Mouse (Mus musculus) forebrain, embryonic 16.5 days (tissue): ENCODE results near the gene Ints7. TPM values are rescaled to one million over a fixed set of nuclear protein-coding genes. Genes with fewer than 3 reads are reported as not detected.

Experiments
- ATAC-seq: fragments of 200-750 bp; cut with Nextera tagmentation; 2 replicates; pipeline ENCODE4 v1.8.0; 2017; ENCODE audit warnings: mild to moderate bottlenecking, moderate library complexity
- H3K27ac ChIP-seq: fragments of 300-500 bp; sonication (generic); 2 replicates; pipeline ENCODE4 v1.5.1; 2014; ENCODE audit warnings: low read length, control low read depth
- H3K27me3 ChIP-seq: fragments of 300-500 bp; sonication (generic); replicated peaks from 2 replicates; pipeline ENCODE4 v1.6.1; 2014; ENCODE audit warnings: low read length; ENCODE audit not compliant: control insufficient read depth, insufficient read depth
- H3K36me3 ChIP-seq: fragments of 300-500 bp; sonication (generic); 2 replicates; pipeline ENCODE4 v1.6.1; 2014; ENCODE audit not compliant: control insufficient read depth, insufficient read depth
- H3K4me1 ChIP-seq: fragments of 300-500 bp; sonication (generic); replicated peaks from 2 replicates; pipeline ENCODE4 v1.6.1; 2014; ENCODE audit warnings: low read length; ENCODE audit not compliant: control insufficient read depth, insufficient read depth
- H3K4me2 ChIP-seq: fragments of 300-500 bp; sonication (generic); 2 replicates; pipeline ENCODE4 v1.6.1; 2014; ENCODE audit warnings: mild to moderate bottlenecking, low read length, control low read depth
- H3K4me3 ChIP-seq: fragments of 300-500 bp; sonication (generic); replicated peaks from 2 replicates; pipeline ENCODE4 v1.5.1; 2014; ENCODE audit warnings: mild to moderate bottlenecking, low read length, control low read depth
- H3K9ac ChIP-seq: fragments of 300-500 bp; sonication (generic); replicated peaks from 2 replicates; pipeline ENCODE4 v1.6.1; 2014; ENCODE audit warnings: low read depth, low read length, control low read depth
- H3K9me3 ChIP-seq: fragments of 300-500 bp; sonication (generic); 2 replicates; pipeline ENCODE4 v1.6.1; 2016; ENCODE audit warnings: low read length; ENCODE audit not compliant: control insufficient read depth
- WGBS: fragments of 180-500 bp; shearing (Covaris S2); extraction: QIAGEN DNeasy Blood & Tissue Kit; methylation state at CpG from one replicate; pipeline ENCODE4 v1.1.7; 2014; 5-methylcytosine and 5-hydroxymethylcytosine counted together
- polyA plus RNA-seq: library from polyadenylated mRNA; unstranded; fragments of >200 nt; fragmentation: Nextera tagmentation; extraction: Ambion mirVana; gene quantifications from 2 replicates; pipeline ENCODE4 v1.2.1, GENCODE M21; 2015

Ints7 gene
- polyA plus RNA-seq, 1 experiment from 2014 or later: 49.0 TPM

DNA sequence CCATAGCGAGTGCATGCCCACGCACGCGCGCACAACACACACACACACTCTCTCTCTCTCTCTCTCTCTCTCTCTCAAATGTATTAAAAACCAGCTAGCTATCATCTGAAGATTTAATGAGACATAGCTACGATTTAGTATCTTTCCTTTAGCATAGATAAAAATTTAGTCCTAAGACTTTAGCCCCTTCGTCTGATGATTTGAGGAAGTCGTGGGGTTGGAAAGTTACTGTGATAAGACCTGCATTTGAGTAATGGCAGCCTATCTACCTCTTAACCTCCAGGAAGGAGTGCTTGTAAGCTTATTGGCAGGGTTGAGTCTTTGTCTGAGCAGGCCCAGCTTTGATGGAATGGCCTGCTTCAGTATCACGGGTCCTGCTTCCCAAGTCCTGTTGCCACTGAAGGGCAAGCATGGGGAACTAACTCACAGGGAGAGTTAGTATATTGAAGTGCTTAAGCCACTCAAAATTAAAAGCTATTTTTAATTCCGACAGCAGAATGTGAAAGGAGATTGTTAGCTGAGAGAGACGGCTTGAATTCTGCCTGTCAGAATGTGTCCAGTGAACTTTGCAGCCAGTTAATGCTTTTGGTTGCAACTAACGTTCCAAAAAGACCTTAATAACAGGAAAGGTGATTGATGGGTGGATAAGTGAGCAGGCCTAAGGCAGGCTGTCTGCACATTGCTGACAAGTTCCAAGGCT is 42.8 kb downstream of the Ints7 start:
- no peak for ATAC-seq
- WGBS: 92% methylated on average over 12 of the region's 12 CpGs
- no peaks in the 10 kb centered on the region for H3K27me3 ChIP-seq
- H3K9ac ChIP-seq: no peak overlapping the region
- H3K36me3 ChIP-seq: peaks cover 46% of the 10 kb centered on the region
- no peak overlapping the region for H3K4me3 ChIP-seq
- no peak overlapping the region for H3K27ac ChIP-seq
- no peaks in the 10 kb centered on the region for H3K4me1 ChIP-seq
- no peaks in the 10 kb centered on the region for H3K9me3 ChIP-seq
- no peak overlapping the region for H3K4me2 ChIP-seq

DNA sequence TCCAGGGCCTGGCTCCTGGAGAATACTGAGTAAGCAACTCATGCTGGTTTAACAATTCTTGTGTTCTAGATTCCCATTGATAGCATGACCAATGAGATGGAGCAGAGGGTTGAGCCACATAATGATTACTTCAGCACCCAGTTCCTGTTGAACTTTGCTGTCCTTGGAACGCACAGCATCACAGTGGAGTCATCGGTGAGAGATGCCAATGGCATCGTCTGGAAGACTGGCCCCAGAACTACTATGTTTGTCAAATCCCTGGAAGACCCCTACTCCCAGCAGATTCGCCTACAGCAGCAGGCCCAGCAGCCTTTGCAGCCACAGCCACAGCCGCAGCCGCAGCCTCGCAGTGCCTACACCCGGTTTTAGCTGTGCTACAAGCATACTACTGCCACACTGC is 45.7 kb downstream of the Ints7 start:
- Histone ChIP-seq H3K27ac (no peak overlapping the region), H3K36me3 (peaks cover 31% of the 10 kb centered on the region), H3K4me2 (no peak overlapping the region), H3K4me1 (no peaks in the 10 kb centered on the region), H3K27me3 (no peaks in the 10 kb centered on the region), H3K4me3 (no peak overlapping the region), H3K9ac (no peak overlapping the region), H3K9me3 (no peaks in the 10 kb centered on the region)
- whole genome bisulfite sequencing: 97% methylated on average over 8 of the region's 8 CpGs
- no peak for ATAC-seq

DNA sequence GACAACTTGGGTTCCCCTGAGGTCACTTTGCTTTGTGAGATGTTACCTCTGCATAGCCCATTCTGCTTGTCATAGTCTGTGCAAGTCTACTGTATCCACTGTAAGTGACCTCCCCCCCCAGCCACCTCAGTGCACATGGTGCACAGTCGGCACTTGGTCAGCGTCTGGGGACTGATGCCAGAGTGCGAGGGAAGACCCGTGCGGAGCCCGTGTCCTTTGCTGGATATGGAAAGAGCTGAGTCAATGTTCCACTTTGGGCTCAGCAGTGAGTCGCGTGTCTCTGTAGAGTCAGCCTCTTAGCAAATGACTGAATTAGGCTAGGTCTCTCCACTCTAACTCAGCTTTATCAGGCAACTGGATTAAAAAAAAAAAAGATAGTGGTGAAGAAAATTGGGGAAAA is 47.4 kb downstream of the Ints7 start:
- no peaks in the 10 kb centered on the region for H3K27me3 ChIP-seq
- H3K9me3 ChIP-seq: no peaks in the 10 kb centered on the region
- H3K36me3 ChIP-seq: peaks cover 22% of the 10 kb centered on the region
- WGBS: 91% methylated on average over 8 of the region's 8 CpGs
- no peak overlapping the region for H3K9ac ChIP-seq
- H3K27ac ChIP-seq: no peak overlapping the region
- ATAC-seq: no peak
- no peak overlapping the region for H3K4me2 ChIP-seq
- no peak overlapping the region for H3K4me3 ChIP-seq
- H3K4me1 ChIP-seq: no peaks in the 10 kb centered on the region

DNA sequence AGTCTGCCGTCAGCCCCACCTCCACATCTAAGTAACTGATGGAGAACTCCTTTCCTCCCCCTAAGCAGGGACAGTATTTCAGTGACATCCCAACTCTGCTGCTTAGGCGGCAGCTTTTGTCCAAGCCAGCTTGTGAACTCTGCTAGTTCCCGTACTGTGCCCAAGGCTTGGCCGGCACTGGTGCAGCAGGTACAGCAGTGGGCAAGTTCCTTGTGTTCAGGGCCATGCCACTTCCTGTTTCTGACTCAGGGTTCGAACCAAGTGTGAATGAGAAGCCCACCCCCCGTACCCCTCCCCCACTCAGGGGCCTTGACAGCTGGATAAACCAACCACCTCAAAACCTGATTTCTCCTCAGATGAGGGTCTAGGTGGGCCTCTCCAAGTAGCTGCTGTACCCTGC is 49.1 kb downstream of the Ints7 start:
- H3K27me3 ChIP-seq: no peaks in the 10 kb centered on the region
- peaks cover 14% of the 10 kb centered on the region for H3K36me3 ChIP-seq
- H3K9me3 ChIP-seq: no peaks in the 10 kb centered on the region
- H3K4me2 ChIP-seq: no peak overlapping the region
- H3K9ac ChIP-seq: no peak overlapping the region
- WGBS: 82% methylated on average over 6 of the region's 6 CpGs
- no peak overlapping the region for H3K27ac ChIP-seq
- H3K4me1 ChIP-seq: no peaks in the 10 kb centered on the region
- ATAC-seq: no peak
- no peak overlapping the region for H3K4me3 ChIP-seq

DNA sequence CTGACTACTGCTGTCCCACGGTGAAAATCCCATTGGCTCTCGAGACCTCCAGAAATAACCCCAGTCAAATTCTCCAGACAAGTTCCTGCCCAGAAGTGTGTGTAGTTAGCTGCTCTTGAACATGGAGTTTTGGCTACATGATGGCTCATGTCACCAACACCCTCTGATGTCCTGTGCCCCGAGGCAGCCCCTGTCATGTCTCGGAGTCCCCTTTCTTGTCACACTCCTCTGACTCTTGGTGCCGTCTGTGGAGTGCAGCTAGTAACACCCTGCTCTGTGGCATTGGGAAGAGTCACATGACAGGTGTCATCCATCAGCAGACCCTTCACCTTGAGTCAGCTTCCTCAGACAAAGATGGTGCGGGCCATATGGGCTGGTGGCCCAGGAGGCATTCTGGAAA is 49.6 kb downstream of the Ints7 start:
- Histone ChIP-seq H3K4me3 (no peak overlapping the region), H3K9me3 (no peaks in the 10 kb centered on the region), H3K9ac (no peak overlapping the region), H3K36me3 (peaks cover 14% of the 10 kb centered on the region), H3K4me2 (no peak overlapping the region), H3K27ac (no peak overlapping the region), H3K27me3 (no peaks in the 10 kb centered on the region), H3K4me1 (no peaks in the 10 kb centered on the region)
- WGBS: 76% methylated on average over 6 of the region's 6 CpGs
- ATAC-seq: no peak

DNA sequence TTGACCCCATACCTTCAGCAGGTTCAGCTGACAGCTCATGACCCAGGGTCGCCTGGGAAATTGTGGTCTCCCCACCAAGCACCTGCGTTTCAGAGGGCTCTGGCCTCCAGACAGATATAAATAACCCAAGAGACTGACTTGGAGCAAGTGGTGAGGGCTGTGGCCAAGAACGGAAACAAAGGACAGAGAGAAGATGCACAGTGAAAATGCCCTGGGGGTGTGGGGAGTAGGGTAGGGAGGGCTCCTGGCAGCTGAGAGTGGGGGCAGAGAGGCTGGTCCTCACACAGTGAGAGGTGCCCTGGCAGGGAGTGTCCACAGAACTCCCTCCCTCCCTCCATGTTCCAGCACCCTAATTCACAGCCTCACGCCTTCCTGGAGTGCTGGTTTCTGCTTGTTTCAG is 50.2 kb downstream of the Ints7 start:
- H3K4me3 ChIP-seq: no peak overlapping the region
- no peaks in the 10 kb centered on the region for H3K27me3 ChIP-seq
- H3K9me3 ChIP-seq: no peaks in the 10 kb centered on the region
- H3K27ac ChIP-seq: no peak overlapping the region
- WGBS: 61% methylated on average over 4 of the region's 4 CpGs
- H3K36me3 ChIP-seq: peaks cover 13% of the 10 kb centered on the region
- no peaks in the 10 kb centered on the region for H3K4me1 ChIP-seq
- H3K9ac ChIP-seq: no peak overlapping the region
- H3K4me2 ChIP-seq: no peak overlapping the region
- ATAC-seq: no peak

DNA sequence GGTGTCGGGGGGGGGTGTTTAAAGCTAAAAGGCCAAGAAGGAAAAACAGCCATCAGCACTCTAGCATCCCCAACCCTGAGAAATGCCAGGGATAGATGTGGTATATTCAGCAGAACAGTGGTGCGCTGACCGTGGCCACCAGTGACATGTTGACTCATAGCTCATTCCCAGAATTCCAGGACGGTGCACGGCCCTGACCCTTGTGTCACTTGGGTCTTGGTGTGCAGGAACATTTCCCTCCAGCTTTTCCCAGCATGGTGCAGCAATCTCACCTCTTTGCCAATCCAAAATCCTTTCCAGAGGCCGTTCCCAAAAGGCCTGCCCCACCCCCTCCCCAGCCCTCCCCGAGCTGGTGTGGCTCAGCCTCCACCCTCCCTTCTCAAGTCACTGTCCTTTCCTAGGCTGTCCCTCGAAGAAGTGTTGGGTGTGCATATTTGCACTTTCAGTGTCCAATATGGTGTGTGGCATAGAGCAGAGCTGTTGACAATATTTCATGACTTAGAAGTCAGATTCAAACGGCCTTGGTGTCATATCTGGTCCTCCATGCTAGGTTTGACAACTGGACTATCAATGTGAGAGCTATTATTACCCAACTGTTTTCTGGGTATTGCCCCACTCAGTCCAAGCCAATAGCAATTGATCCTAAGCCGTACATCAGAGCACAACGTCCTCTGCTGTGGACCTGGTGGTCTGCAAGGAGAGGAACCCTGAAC is 53.2 kb downstream of the Ints7 start:
- ATAC-seq: no peak
- 61% methylated on average over 11 of the region's 11 CpGs for WGBS
- H3K9ac ChIP-seq: no peak overlapping the region

DNA sequence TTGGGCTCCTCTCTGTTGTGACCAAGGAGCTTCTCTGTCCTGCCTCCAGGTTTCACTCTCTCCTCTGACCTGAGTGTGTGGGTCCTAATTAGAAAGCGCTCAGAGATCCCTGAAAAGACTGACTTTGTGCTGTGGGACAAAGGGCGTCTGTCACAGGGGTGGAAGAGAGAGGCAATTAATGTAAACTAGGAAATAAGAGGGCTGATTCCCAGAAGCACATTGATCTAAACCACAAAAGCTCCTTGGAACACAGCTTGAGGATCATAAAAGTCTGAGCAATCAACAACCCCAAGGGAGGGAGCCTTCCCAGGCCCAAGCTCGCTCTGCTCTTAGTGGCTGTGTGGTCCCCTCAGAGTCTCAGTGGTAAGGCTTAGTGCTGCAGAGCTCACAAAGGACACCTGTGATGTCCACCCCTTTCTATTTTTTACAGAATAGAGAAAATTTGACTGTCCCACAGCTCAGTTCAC is 53.8 kb downstream of the Ints7 start:
- H3K9me3 ChIP-seq: no peaks in the 10 kb centered on the region
- ATAC-seq: no peak
- H3K4me1 ChIP-seq: no peaks in the 10 kb centered on the region
- no peaks in the 10 kb centered on the region for H3K27me3 ChIP-seq
- no peak overlapping the region for H3K27ac ChIP-seq
- no peaks in the 10 kb centered on the region for H3K36me3 ChIP-seq
- WGBS: 9% methylated on average over 3 of the region's 3 CpGs
- no peak overlapping the region for H3K4me3 ChIP-seq
- H3K4me2 ChIP-seq: no peak overlapping the region
- no peak overlapping the region for H3K9ac ChIP-seq

More for the DNA sequence above, 53.2 kb downstream of the Ints7 start:
- Histone ChIP-seq H3K4me2 (no peak overlapping the region), H3K36me3 (no peaks in the 10 kb centered on the region), H3K4me3 (no peak overlapping the region), H3K9me3 (no peaks in the 10 kb centered on the region), H3K27me3 (no peaks in the 10 kb centered on the region), H3K27ac (no peak overlapping the region), H3K4me1 (no peaks in the 10 kb centered on the region)

DNA sequence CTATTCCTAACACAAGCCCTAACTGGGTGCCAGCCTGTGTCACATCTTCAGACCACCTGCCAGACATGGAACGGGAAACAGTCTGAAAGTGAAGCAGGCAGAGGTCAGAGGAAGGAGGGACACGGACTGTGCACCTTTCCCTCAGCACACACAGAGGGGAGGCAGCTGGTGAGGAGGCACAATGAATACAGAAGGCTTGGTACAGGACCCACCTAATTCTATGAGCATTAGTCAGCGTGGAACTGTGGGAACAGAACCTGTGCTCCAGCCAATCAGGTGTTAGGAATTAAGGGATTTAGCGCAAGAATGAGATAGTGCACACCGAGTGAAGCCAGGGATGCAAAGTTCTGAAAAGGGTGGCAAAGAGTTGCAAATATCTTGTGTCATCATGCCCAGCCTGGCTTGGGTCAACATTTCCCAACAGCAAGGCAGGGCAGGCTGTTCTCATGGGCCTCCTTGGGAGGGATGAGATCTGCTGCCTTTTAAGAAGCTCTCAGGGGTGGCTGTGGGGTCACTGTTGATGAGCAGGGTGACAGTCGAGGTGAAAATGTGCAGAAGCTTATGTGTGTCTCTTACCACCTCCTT is 57.2 kb downstream of the Ints7 start:
- H3K9me3 ChIP-seq: no peaks in the 10 kb centered on the region
- WGBS: 69% methylated on average over 6 of the region's 6 CpGs
- no peak overlapping the region for H3K9ac ChIP-seq
- H3K4me1 ChIP-seq: no peaks in the 10 kb centered on the region
- no peak overlapping the region for H3K27ac ChIP-seq
- H3K27me3 ChIP-seq: no peaks in the 10 kb centered on the region
- no peak overlapping the region for H3K4me3 ChIP-seq
- no peak overlapping the region for H3K4me2 ChIP-seq
- no peak for ATAC-seq
- H3K36me3 ChIP-seq: no peaks in the 10 kb centered on the region
